Mouse (Mus musculus) embryonic facial prominence, embryonic 14.5 days (tissue): Measurements from ENCODE around the gene Ncapg2. TPM values are rescaled to one million over a fixed set of nuclear protein-coding genes. Genes with fewer than 3 reads are reported as not detected.

ENCODE experiments used
- ATAC-seq: fragments of 200-750 bp; cut with Nextera tagmentation; 2 replicates; pipeline ENCODE4 v1.8.0; 2017; ENCODE audit warnings: low read depth, moderate number of reproducible peaks, moderate TSS enrichment
- DNase-seq: peaks from one replicate; pipeline ENCODE4 v3.0.0-alpha.2; 2015; ENCODE audit warnings: low spot score
- H3K27ac ChIP-seq: fragments of 300-500 bp; sonication (generic); replicated peaks from 2 replicates; pipeline ENCODE4 v1.5.1; 2014; ENCODE audit warnings: low read depth, mild to moderate bottlenecking, low read length, moderate library complexity
- H3K27me3 ChIP-seq: fragments of 300-500 bp; sonication (generic); replicated peaks from 2 replicates; pipeline ENCODE4 v1.6.1; 2014; ENCODE audit warnings: low read length; ENCODE audit not compliant: control insufficient read depth, insufficient read depth
- H3K36me3 ChIP-seq: fragments of 300-500 bp; sonication (generic); 2 replicates; pipeline ENCODE4 v1.6.1; 2014; ENCODE audit warnings: low read length, mixed read lengths; ENCODE audit not compliant: control insufficient read depth, insufficient read depth
- H3K4me1 ChIP-seq: fragments of 300-500 bp; sonication (generic); 2 replicates; pipeline ENCODE4 v1.6.1; 2014; ENCODE audit warnings: antibody characterized with exemption, low read length; ENCODE audit not compliant: control insufficient read depth, insufficient read depth
- H3K4me2 ChIP-seq: fragments of 300-500 bp; sonication (generic); 2 replicates; pipeline ENCODE4 v1.6.1; 2014; ENCODE audit warnings: low read depth, mild to moderate bottlenecking, low read length, moderate library complexity, mixed read lengths
- H3K4me3 ChIP-seq: fragments of 300-500 bp; sonication (generic); 2 replicates; pipeline ENCODE4 v1.5.1; 2014; ENCODE audit warnings: low read depth, mild to moderate bottlenecking, low read length
- H3K9ac ChIP-seq: fragments of 300-500 bp; sonication (generic); 2 replicates; pipeline ENCODE4 v1.6.1; 2014; ENCODE audit warnings: low read depth, mild to moderate bottlenecking, low read length, moderate library complexity, mixed read lengths
- H3K9me3 ChIP-seq: fragments of 300-500 bp; sonication (generic); 2 replicates; pipeline ENCODE4 v1.6.1; 2016; ENCODE audit warnings: low read length; ENCODE audit not compliant: control insufficient read depth
- WGBS: fragments of 180-500 bp; shearing (Covaris S2); extraction: QIAGEN DNeasy Blood & Tissue Kit; methylation state at CpG from one replicate; pipeline ENCODE4 v1.1.7; 2014; 5-methylcytosine and 5-hydroxymethylcytosine counted together
- polyA plus RNA-seq: library from polyadenylated mRNA; unstranded; fragments of >200 nt; fragmentation: Nextera tagmentation; extraction: Ambion mirVana; gene quantifications from 2 replicates; pipeline ENCODE4 v1.2.1, GENCODE M21; 2014

Ncapg2 gene
- polyA plus RNA-seq, 1 experiment from 2014 or later, result 40.5 TPM

GRCm38 (mm10) chr12:116484991-116485390, 79.8 kb downstream of the Ncapg2 start:
- no peak overlapping the region for H3K9ac ChIP-seq
- H3K4me2 ChIP-seq, result peak overlapping the region; percentile 98
- H3K27ac ChIP-seq, result no peak overlapping the region
- peaks cover 6% of the 10 kb centered on the region; the same call in 1 of the 2 replicates for H3K4me1 ChIP-seq
- DNase-seq, result no peak
- ATAC-seq, result no peak
- H3K36me3 ChIP-seq, result no peaks in the 10 kb centered on the region
- H3K4me3 ChIP-seq, result peak overlapping the region; percentile 52; the same call in 1 of the 2 replicates
- WGBS, result 75% methylated on average over 8 of the region's 8 CpGs
- H3K27me3 ChIP-seq, result peaks cover 15% of the 10 kb centered on the region
- no peaks in the 10 kb centered on the region for H3K9me3 ChIP-seq

- Histone ChIP-seq H3K9me3 (no peaks in the 10 kb centered on the region), H3K27ac (no peak within 1 kb of the TSS), H3K9ac (peak within 1 kb of the TSS; percentile 14; the same call in 1 of the 2 replicates), H3K4me1 (peaks cover 6% of the 10 kb centered on the region; the same call in 1 of the 2 replicates), H3K36me3 (no peaks in the 10 kb centered on the region), H3K4me2 (peak within 1 kb of the TSS; percentile 98), H3K4me3 (peak within 1 kb of the TSS; percentile 52), H3K27me3 (peaks cover 15% of the 10 kb centered on the region)
- peak; percentile 85 for DNase-seq
- under 1% methylated on average over 32 of the region's 86 CpGs for WGBS
- ATAC-seq, result peak; percentile 93
Observed at GRCm38 (mm10) chr12:116485591-116486403, 80.6 kb downstream of the Ncapg2 start, which contains the start of gene Ptprn2. Gene Ptprn2 (plus strand): TSS chr12:116485720.

- H3K4me1 ChIP-seq, result peaks cover 6% of the 10 kb centered on the region; the same call in 1 of the 2 replicates
- no peak overlapping the region for H3K27ac ChIP-seq
- no peak for DNase-seq
- peaks cover 15% of the 10 kb centered on the region for H3K27me3 ChIP-seq
- no peaks in the 10 kb centered on the region for H3K36me3 ChIP-seq
- no peak for ATAC-seq
- peak overlapping the region; percentile 14; the same call in 1 of the 2 replicates for H3K9ac ChIP-seq
- H3K9me3 ChIP-seq, result no peaks in the 10 kb centered on the region
- peak overlapping the region; percentile 98 for H3K4me2 ChIP-seq
- 3% methylated on average over 10 of the region's 10 CpGs for whole genome bisulfite sequencing
- H3K4me3 ChIP-seq, result peak overlapping the region; percentile 52
Observed at GRCm38 (mm10) chr12:116486404-116486730, 81.2 kb downstream of the Ncapg2 start.

- Histone ChIP-seq H3K36me3 (no peaks in the 10 kb centered on the region), H3K4me2 (no peak overlapping the region), H3K27ac (no peak overlapping the region), H3K4me1 (peaks cover 6% of the 10 kb centered on the region; the same call in 1 of the 2 replicates), H3K9ac (no peak overlapping the region), H3K4me3 (no peak overlapping the region), H3K9me3 (no peaks in the 10 kb centered on the region), H3K27me3 (peaks cover 15% of the 10 kb centered on the region)
- ATAC-seq (no peak), DNase-seq (no peak)
- 73% methylated on average over 8 of the region's 8 CpGs for WGBS
Observed at GRCm38 (mm10) chr12:116488836-116489235, 83.6 kb downstream of the Ncapg2 start.

- H3K9ac ChIP-seq, result no peak overlapping the region
- H3K4me2 ChIP-seq, result no peak overlapping the region
- no peaks in the 10 kb centered on the region for H3K36me3 ChIP-seq
- H3K4me3 ChIP-seq, result no peak overlapping the region
- H3K4me1 ChIP-seq, result peaks cover 6% of the 10 kb centered on the region; the same call in 1 of the 2 replicates
- ATAC-seq (no peak), DNase-seq (no peak)
- 88% methylated on average over 5 of the region's 5 CpGs for WGBS
- H3K27me3 ChIP-seq, result peaks cover 11% of the 10 kb centered on the region
- no peaks in the 10 kb centered on the region for H3K9me3 ChIP-seq
- no peak overlapping the region for H3K27ac ChIP-seq
Observed at GRCm38 (mm10) chr12:116490575-116491356, 85.6 kb downstream of the Ncapg2 start.

GRCm38 (mm10) chr12:116498666-116499065, 93.5 kb downstream of the Ncapg2 start:
- no peaks in the 10 kb centered on the region for H3K27me3 ChIP-seq
- no peaks in the 10 kb centered on the region for H3K4me1 ChIP-seq
- no peak overlapping the region for H3K9ac ChIP-seq
- DNase-seq, result no peak
- no peaks in the 10 kb centered on the region for H3K9me3 ChIP-seq
- H3K36me3 ChIP-seq, result no peaks in the 10 kb centered on the region
- no peak for ATAC-seq
- H3K4me3 ChIP-seq, result no peak overlapping the region
- no peak overlapping the region for H3K4me2 ChIP-seq
- no peak overlapping the region for H3K27ac ChIP-seq

GRCm38 (mm10) chr12:116500652-116501051, 95.5 kb downstream of the Ncapg2 start:
- H3K4me3 ChIP-seq, result no peak overlapping the region
- no peak for DNase-seq
- no peak overlapping the region for H3K4me2 ChIP-seq
- 89% methylated on average over 11 of the region's 11 CpGs for WGBS
- H3K27me3 ChIP-seq, result no peaks in the 10 kb centered on the region
- no peak overlapping the region for H3K27ac ChIP-seq
- ATAC-seq, result no peak
- no peaks in the 10 kb centered on the region for H3K4me1 ChIP-seq
- H3K9ac ChIP-seq, result no peak overlapping the region
- H3K9me3 ChIP-seq, result no peaks in the 10 kb centered on the region
- H3K36me3 ChIP-seq, result no peaks in the 10 kb centered on the region

GRCm38 (mm10) chr12:116512482-116512881, 107.3 kb downstream of the Ncapg2 start:
- Histone ChIP-seq H3K36me3 (no peaks in the 10 kb centered on the region), H3K9ac (no peak overlapping the region), H3K27ac (no peak overlapping the region), H3K4me1 (no peaks in the 10 kb centered on the region), H3K9me3 (no peaks in the 10 kb centered on the region), H3K4me3 (no peak overlapping the region), H3K27me3 (no peaks in the 10 kb centered on the region), H3K4me2 (no peak overlapping the region)
- whole genome bisulfite sequencing, result 85% methylated on average over 1 of the region's 1 CpGs
- ATAC-seq, result no peak
- no peak for DNase-seq
